In genomic region chr13:36528223-36528895, GRCm38 (mm10) we compare ENCODE assay signal across 8 mouse cellular contexts.
DNase-seq lines count a peak whose midpoint lies in the region; ATAC-seq lines count a peak whose summit lies in the region.

No protein-coding gene starts in this region.

- 0 out of 2 replicates have a peak, but pooled peaks cover 3% of the 10 kb centered on the region for H3K4me1 ChIP-seq in stomach, embryonic 15.5 days

- no peak overlapping the region for H3K9ac ChIP-seq in stomach, embryonic 15.5 days

- no peaks in the 10 kb centered on the region for H3K36me3 ChIP-seq in stomach, embryonic 15.5 days

- WGBS in stomach, embryonic 15.5 days = 56% methylated on average over 8 of the region's 8 CpGs

- H3K27me3 ChIP-seq in stomach, embryonic 15.5 days (replicated peaks) = no peaks in the 10 kb centered on the region

- no peak overlapping the region for H3K4me2 ChIP-seq in stomach, embryonic 15.5 days

- H3K27ac ChIP-seq in stomach, embryonic 15.5 days = no peak overlapping the region

- ATAC-seq in stomach, embryonic 15.5 days (ENCODE audit: insufficient read depth, low FRiP score, low read depth) = 0 out of 2 replicates have a peak, but pooled peaks have one; percentile 35

- DNase-seq in cerebellum, postnatal 14 days = peak; percentile 24 to 29
- no peak for DNase-seq in cerebellum, adult 18-20 months
- DNase-seq in testis, postnatal 14 days (ENCODE audit: low spot score) = peak; percentile 19
- DNase-seq in testis, postnatal 10 days (ENCODE audit: low spot score) = no peak
- DNase-seq in left cerebral cortex, postnatal 36 days (ENCODE audit: low spot score in 2 of 2) = peak; percentile 58 to 61
- DNase-seq in thymus, adult 18-20 months = no peak
- DNase-seq in cerebellum, postnatal 36 days = no peak

- intact Hi-C loops in left cerebral cortex, postnatal 36 days (cut with DNase I) = no loop called here

- H3K9me3 ChIP-seq in stomach, embryonic 15.5 days = no peaks in the 10 kb centered on the region

- no peak overlapping the region for H3K4me3 ChIP-seq in stomach, embryonic 15.5 days (replicated peaks)

Comparison
In these comparisons a context has a peak if more than half of its experiments do, and no peak if none do; other contexts are left out.
1. DNase-seq: peak in cerebellum, postnatal 14 days (2 of 2), testis, postnatal 14 days (single experiment) and left cerebral cortex, postnatal 36 days (2 of 2); none in cerebellum, adult 18-20 months (0 of 2), testis, postnatal 10 days (single experiment), thymus, adult 18-20 months (0 of 2) and cerebellum, postnatal 36 days (0 of 2).